Mouse (Mus musculus) liver, adult 2 months (tissue): ENCODE results near the gene Enpep. TPM values are rescaled to one million over a fixed set of nuclear protein-coding genes. Genes with fewer than 3 reads are reported as not detected.

Source experiments
- DNase-seq: peaks from one replicate; pipeline ENCODE4 v3.0.0-alpha.2; 2011; ENCODE audit warnings: low read depth, low spot score; ENCODE audit errors: extremely low read depth
- H3K27ac ChIP-seq: fragments of 200-500 bp; replicated peaks from 2 replicates; pipeline ENCODE4 v1.5.1; 2012; ENCODE audit warnings: low read depth, mild to moderate bottlenecking, control low read depth, inconsistent platforms, low read length; ENCODE audit not compliant: insufficient read depth
- H3K27me3 ChIP-seq: fragments of 200-500 bp; 2 replicates; pipeline ENCODE4 v1.6.1; 2012; ENCODE audit warnings: mild to moderate bottlenecking, moderate library complexity, low read length, inconsistent platforms; ENCODE audit not compliant: control insufficient read depth, insufficient read depth
- H3K36me3 ChIP-seq: fragments of 200-500 bp; 2 replicates; pipeline ENCODE4 v1.6.1; 2012; ENCODE audit warnings: low read length, inconsistent platforms; ENCODE audit not compliant: control insufficient read depth, insufficient read depth
- H3K4me1 ChIP-seq: fragments of 200-500 bp; 2 replicates; pipeline ENCODE4 v1.6.1; 2011; ENCODE audit warnings: low read length; ENCODE audit not compliant: control insufficient read depth, insufficient read depth
- H3K4me3 ChIP-seq: fragments of 200-500 bp; 2 replicates; pipeline ENCODE4 v1.5.1; 2011; ENCODE audit warnings: low read depth, mild to moderate bottlenecking, control low read depth, low read length, moderate library complexity; ENCODE audit not compliant: insufficient read depth
- H3K79me2 ChIP-seq: fragments of 200-500 bp; 2 replicates; pipeline ENCODE4 v1.6.1; 2012; ENCODE audit warnings: inconsistent platforms, mild to moderate bottlenecking, low read length, moderate library complexity; ENCODE audit not compliant: control insufficient read depth, insufficient read depth
- H3K9ac ChIP-seq: fragments of 200-500 bp; 2 replicates; pipeline ENCODE4 v1.6.1; 2012; ENCODE audit warnings: low read depth, mild to moderate bottlenecking, control low read depth, inconsistent platforms, low read length
- CTCF ChIP-seq: fragments of 200-500 bp; IDR thresholded peaks from 2 replicates; pipeline ENCODE4 v1.5.1; 2011; ENCODE audit warnings: low read depth, low read length, control low read depth
- POLR2A ChIP-seq: fragments of 200-500 bp; IDR thresholded peaks from 2 replicates; pipeline ENCODE4 v1.6.1; 2011; ENCODE audit warnings: low read length, control low read depth; ENCODE audit not compliant: insufficient read depth; ENCODE audit errors: extremely low read depth
- WGBS: fragments of 180-500 bp; shearing (Covaris S2); methylation state at CpG from one replicate; pipeline ENCODE4 v1.1.7; 2018; 5-methylcytosine and 5-hydroxymethylcytosine counted together
- polyA plus RNA-seq: library from polyadenylated mRNA; depleted of rRNA; stranded (reverse); fragments of >200 nt; gene quantifications from 2 replicates; pipeline ENCODE4 v1.2.3, GENCODE M21; 2012
- total RNA-seq: library from RNA; depleted of rRNA; stranded (reverse); fragments of >200 nt; gene quantifications from 2 replicates; pipeline ENCODE4 v1.2.3, GENCODE M21; 2014

Enpep gene
- total and polyA plus RNA-seq, 2 experiments = 21.1 to 82.6 TPM

DNA sequence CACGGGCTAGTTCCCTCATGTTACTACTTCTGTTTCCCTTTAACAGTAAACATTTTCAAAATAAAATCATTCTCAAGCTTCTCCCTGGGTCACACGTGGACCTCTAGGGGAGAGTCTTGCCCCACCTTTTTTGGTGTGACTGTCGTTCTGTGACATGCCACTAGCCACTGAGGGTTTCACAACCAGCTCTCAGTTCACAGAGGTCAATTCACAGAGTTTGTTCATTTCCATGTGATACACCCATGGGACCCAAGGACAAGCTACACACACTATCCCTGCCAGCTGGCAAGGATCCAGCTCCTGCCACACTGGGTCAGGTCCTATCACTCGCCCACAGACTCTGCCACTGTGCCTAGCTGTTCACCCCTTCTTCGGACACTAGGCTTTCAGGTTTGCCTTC is 35.5 kb downstream of the Enpep start:
- 13% methylated on average over 5 of the region's 5 CpGs for WGBS
- peak; percentile 99 for DNase-seq
- Histone ChIP-seq H3K27me3 (no peaks in the 10 kb centered on the region), H3K36me3 (peaks cover 13% of the 10 kb centered on the region), H3K9ac (no peak overlapping the region), H3K4me3 (no peak overlapping the region), H3K4me1 (peaks cover 18% of the 10 kb centered on the region; the same call in 1 of the 2 replicates), H3K79me2 (no peaks in the 10 kb centered on the region), H3K27ac (no peak overlapping the region; the same call in 1 of the 2 replicates)
- no peak for TF ChIP-seq POLR2A
- no peak for TF ChIP-seq CTCF

DNA sequence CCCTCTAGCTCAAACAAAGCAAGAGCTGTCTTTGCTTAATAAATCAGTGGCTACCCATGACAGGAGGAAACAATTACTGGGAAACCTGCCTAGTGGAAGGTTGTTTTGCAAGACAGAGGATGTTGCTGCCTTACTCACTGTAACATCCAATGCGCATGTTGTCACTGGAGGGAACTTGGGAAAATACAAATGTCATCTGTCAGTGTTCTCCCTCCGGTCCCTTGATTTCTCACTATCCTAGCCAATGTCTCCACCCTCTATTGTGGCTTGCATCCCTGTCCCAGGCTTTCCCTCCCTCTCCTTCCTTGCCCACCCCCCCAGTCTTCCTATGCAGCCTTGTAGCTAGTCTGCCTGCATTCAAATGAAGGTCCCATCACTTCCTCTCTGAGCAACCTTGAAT is 36.6 kb downstream of the Enpep start:
- DNase-seq = peak; percentile 36
- H3K4me1 ChIP-seq = peaks cover 18% of the 10 kb centered on the region; the same call in 1 of the 2 replicates
- peaks cover 18% of the 10 kb centered on the region for H3K36me3 ChIP-seq
- H3K4me3 ChIP-seq = no peak overlapping the region
- WGBS = 63% methylated on average over 2 of the region's 2 CpGs
- no peaks in the 10 kb centered on the region for H3K79me2 ChIP-seq
- no peaks in the 10 kb centered on the region for H3K27me3 ChIP-seq
- TF ChIP-seq CTCF (no peak), POLR2A (no peak)
- H3K27ac ChIP-seq = no peak overlapping the region
- no peak overlapping the region for H3K9ac ChIP-seq

DNA sequence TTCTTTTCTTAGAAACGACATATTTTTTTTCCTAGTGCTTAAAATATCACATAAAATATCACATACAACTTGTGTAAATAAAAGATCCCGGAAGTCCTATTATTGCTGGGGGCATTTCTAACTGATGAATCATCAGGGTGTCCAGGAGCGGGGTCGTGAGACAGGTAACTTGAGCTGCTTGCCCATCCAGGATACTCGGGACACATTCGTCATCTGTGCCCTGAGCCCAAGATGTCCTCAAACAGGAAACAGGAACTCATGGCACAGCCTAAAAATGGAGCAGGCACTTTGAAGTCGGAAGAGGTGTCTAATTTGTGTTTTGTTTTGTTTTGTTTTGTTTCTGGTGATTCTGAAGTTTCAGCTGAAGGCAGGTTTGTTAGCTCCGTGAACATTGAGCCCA is 43.0 kb downstream of the Enpep start:
- no peaks in the 10 kb centered on the region for H3K27me3 ChIP-seq
- no peaks in the 10 kb centered on the region for H3K4me1 ChIP-seq
- no peak overlapping the region for H3K4me3 ChIP-seq
- no peak for DNase-seq
- H3K27ac ChIP-seq = no peak overlapping the region
- no peak overlapping the region for H3K9ac ChIP-seq
- peaks cover 32% of the 10 kb centered on the region for H3K36me3 ChIP-seq
- 81% methylated on average over 8 of the region's 8 CpGs for WGBS
- TF ChIP-seq CTCF = no peak
- H3K79me2 ChIP-seq = no peaks in the 10 kb centered on the region

GRCm38 (mm10) chr3:129287140-129287539 is 45.4 kb downstream of the Enpep start:
- Histone ChIP-seq H3K27me3 (no peaks in the 10 kb centered on the region), H3K4me1 (no peaks in the 10 kb centered on the region), H3K9ac (no peak overlapping the region), H3K79me2 (no peaks in the 10 kb centered on the region), H3K27ac (no peak overlapping the region), H3K4me3 (no peak overlapping the region), H3K36me3 (peaks cover 42% of the 10 kb centered on the region)
- no peak for DNase-seq
- no peak for TF ChIP-seq CTCF
- TF ChIP-seq POLR2A = no peak
- 65% methylated on average over 8 of the region's 8 CpGs for WGBS

GRCm38 (mm10) chr3:129286426-129286825 is 46.1 kb downstream of the Enpep start:
- Histone ChIP-seq H3K27me3 (no peaks in the 10 kb centered on the region), H3K27ac (no peak overlapping the region), H3K4me3 (no peak overlapping the region), H3K36me3 (peaks cover 42% of the 10 kb centered on the region), H3K79me2 (no peaks in the 10 kb centered on the region), H3K9ac (no peak overlapping the region), H3K4me1 (no peaks in the 10 kb centered on the region)
- no peak for DNase-seq
- WGBS = 79% methylated on average over 7 of the region's 7 CpGs
- TF ChIP-seq POLR2A (no peak), CTCF (no peak)

GRCm38 (mm10) chr3:129284326-129284725 is 48.2 kb downstream of the Enpep start:
- Histone ChIP-seq H3K4me1 (no peaks in the 10 kb centered on the region), H3K9ac (no peak overlapping the region), H3K27ac (no peak overlapping the region), H3K79me2 (no peaks in the 10 kb centered on the region), H3K36me3 (peaks cover 56% of the 10 kb centered on the region), H3K4me3 (no peak overlapping the region), H3K27me3 (no peaks in the 10 kb centered on the region)
- WGBS = 92% methylated on average over 5 of the region's 5 CpGs
- DNase-seq = no peak
- no peak for TF ChIP-seq CTCF
- TF ChIP-seq POLR2A = no peak
